Mouse (Mus musculus) CH12.LX (cell line): Measurements from ENCODE around the gene Vmn2r80. TPM values are rescaled to one million over a fixed set of nuclear protein-coding genes. Genes with fewer than 3 reads are reported as not detected.

Experiments used
- DNase-seq: peaks from one replicate; pipeline ENCODE4 v3.0.0-alpha.2; 2013; ENCODE audit errors: extremely low read depth
- H3K27ac ChIP-seq: 2 replicates; pipeline ENCODE4 v1.5.1; 2012; ENCODE audit warnings: low read depth, mild to moderate bottlenecking, control low read depth, moderate library complexity; ENCODE audit not compliant: insufficient read depth
- H3K27me3 ChIP-seq: replicated peaks from 2 replicates; pipeline ENCODE3; 2012; ENCODE audit warnings: inconsistent platforms
- H3K36me3 ChIP-seq, 2 experiments: replicated peaks in 1 of 2; 2 replicates each; pipeline versions ENCODE3 to v1.6.1; 2012; ENCODE audit warnings: inconsistent platforms in 1 of 2, low read length in 1 of 2, mild to moderate bottlenecking in 1 of 2, mixed read lengths in 1 of 2, moderate library complexity in 1 of 2; ENCODE audit not compliant: control insufficient read depth in 1 of 2, insufficient read depth in 1 of 2
- H3K4me1 ChIP-seq, 2 experiments: 2 replicates each; pipeline ENCODE4 v1.6.1; 2012; ENCODE audit warnings: inconsistent platforms in 1 of 2, moderate library complexity in 1 of 2; ENCODE audit not compliant: insufficient read depth in 2 of 2, control insufficient read depth in 1 of 2
- H3K4me2 ChIP-seq: 2 replicates; pipeline ENCODE4 v1.6.1; 2012; ENCODE audit warnings: low read depth, mild to moderate bottlenecking, control low read depth; ENCODE audit not compliant: poor library complexity, insufficient read depth, severe bottlenecking
- H3K4me3 ChIP-seq, 3 experiments: fragments of 150-350 bp in 1 of 3; sonication (generic) in 1 of 3; replicated peaks in 1 of 3; 2 replicates each; pipeline versions ENCODE3 to v1.5.1; 2011 to 2012; ENCODE audit warnings: low read depth in 2 of 3, low read length in 2 of 3, mild to moderate bottlenecking in 2 of 3, moderate library complexity in 2 of 3, control low read depth in 1 of 3, improper control_type of control experiment in 1 of 3, inconsistent platforms in 1 of 3, mixed read lengths in 1 of 3; ENCODE audit not compliant: poor library complexity in 1 of 3
- H3K79me2 ChIP-seq: replicated peaks from 2 replicates; pipeline ENCODE4 v1.6.1; 2012; ENCODE audit warnings: mild to moderate bottlenecking, moderate library complexity; ENCODE audit not compliant: control insufficient read depth, poor library complexity, insufficient read depth, severe bottlenecking; ENCODE audit errors: extremely low read depth
- H3K9ac ChIP-seq: 2 replicates; pipeline ENCODE4 v1.6.1; 2012; ENCODE audit warnings: low read depth, mild to moderate bottlenecking, control low read depth, moderate library complexity; ENCODE audit not compliant: insufficient read depth
- H3K9me3 ChIP-seq: replicated peaks from 2 replicates; pipeline ENCODE3; 2012; ENCODE audit warnings: low read length, inconsistent platforms, mixed read lengths
- BHLHE40 ChIP-seq: IDR thresholded peaks from 2 replicates; pipeline ENCODE4 v1.6.1; 2011; ENCODE audit warnings: mild to moderate bottlenecking, low read depth, low read length, improper control_type of control experiment
- ELF1 ChIP-seq: IDR thresholded peaks from 2 replicates; pipeline ENCODE4 v1.6.1; 2014; ENCODE audit warnings: low read depth, mild to moderate bottlenecking, inconsistent platforms, low read length, improper control_type of control experiment
- GABPA ChIP-seq: IDR thresholded peaks from 2 replicates; pipeline ENCODE4 v1.6.1; 2012; ENCODE audit warnings: low read depth, low read length, improper control_type of control experiment, inconsistent platforms; ENCODE audit not compliant: insufficient replicate concordance
- MAZ ChIP-seq: IDR thresholded peaks from 2 replicates; pipeline ENCODE4 v1.6.1; 2012; ENCODE audit warnings: low read depth, mild to moderate bottlenecking, inconsistent platforms, low read length, improper control_type of control experiment, moderate library complexity
- MXI1 ChIP-seq: IDR thresholded peaks from 2 replicates; pipeline ENCODE4 v1.6.1; 2011; ENCODE audit warnings: mild to moderate bottlenecking, low read depth, low read length, improper control_type of control experiment
- POLR2A ChIP-seq: IDR thresholded peaks from 2 replicates; pipeline ENCODE4 v1.6.1; 2011; ENCODE audit warnings: low read depth, mild to moderate bottlenecking, improper control_type of control experiment, low read length
- POLR2AphosphoS2 ChIP-seq: IDR thresholded peaks from 2 replicates; pipeline ENCODE4 v1.6.1; 2011; ENCODE audit warnings: low read depth, low read length, improper control_type of control experiment
- RAD21 ChIP-seq: IDR thresholded peaks from 2 replicates; pipeline ENCODE4 v1.6.1; 2011; ENCODE audit warnings: low read depth, mild to moderate bottlenecking, low read length, improper control_type of control experiment, moderate library complexity
- TCF12 ChIP-seq: IDR thresholded peaks from 2 replicates; pipeline ENCODE4 v1.6.1; 2014; ENCODE audit warnings: low read depth, mild to moderate bottlenecking, inconsistent platforms, low read length, improper control_type of control experiment
- UBTF ChIP-seq: IDR thresholded peaks from 2 replicates; pipeline ENCODE4 v1.6.1; 2012; ENCODE audit warnings: low read depth, mild to moderate bottlenecking, inconsistent platforms, low read length, improper control_type of control experiment, moderate library complexity
- USF2 ChIP-seq: conservative IDR thresholded peaks from 2 replicates; pipeline ENCODE4 v1.6.1; 2011; ENCODE audit warnings: low read depth, low read length, improper control_type of control experiment
- ZNF384 ChIP-seq: IDR thresholded peaks from 2 replicates; pipeline ENCODE4 v1.6.1; 2012; ENCODE audit warnings: low read depth, low read length, improper control_type of control experiment, inconsistent platforms
- dilution Hi-C: fragments of 300-500 bp; cut with MboI; formaldehyde crosslinking; loops from 2 replicates; pipeline ENCODE4 v1.14.3; 2020; ENCODE audit warnings: low sequenced_read_pairs; ENCODE audit not compliant: extremely low pct_unique_long_range_greater_than_20kb, extremely low pct_ligation_motif_present
- in situ Hi-C: fragments of 300-500 bp; cut with MboI; formaldehyde crosslinking; loops from 3 replicates; pipeline ENCODE4 v1.14.3; 2019; ENCODE audit warnings: low sequenced_read_pairs, low pct_ligation_motif_present, low pct_unique_long_range_greater_than_20kb, mixed read lengths
- polyA plus RNA-seq: library from polyadenylated mRNA; unstranded; fragments of >175 nt; gene quantifications from 2 replicates; pipeline ENCODE4 v1.2.1, GENCODE M21; 2012; ENCODE audit warnings: low read depth; ENCODE audit not compliant: insufficient read length
- total RNA-seq, 2 experiments: library from RNA; depleted of rRNA; stranded (reverse); fragments of 300-350 nt in 1 of 2; fragments of >200 nt in 1 of 2; gene quantifications; 2 replicates each; pipeline ENCODE4 v1.2.3; 2012 to 2014

Vmn2r80 gene
- total and polyA plus RNA-seq, 3 experiments: not detected

DNA sequence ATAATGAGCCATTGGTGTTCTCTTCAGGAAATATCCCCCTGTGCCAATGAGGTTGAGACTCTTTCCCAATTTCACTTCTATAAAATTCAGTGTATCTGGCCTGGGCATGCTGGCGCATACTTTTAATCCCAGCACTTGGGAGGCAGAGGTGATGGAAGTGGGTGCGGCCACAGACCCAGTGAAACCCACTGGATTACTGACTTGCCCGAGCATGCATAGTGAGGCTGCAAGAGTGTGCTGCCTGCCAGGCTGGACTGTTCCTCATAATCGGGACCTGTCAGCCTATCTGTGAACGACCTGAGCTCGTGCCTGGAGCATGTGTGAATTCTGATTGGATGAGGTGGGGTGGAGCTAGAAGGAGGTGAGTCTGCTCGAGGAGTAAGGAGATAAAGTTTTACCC lies 73.6 kb downstream of the Vmn2r80 start:
- Histone ChIP-seq H3K27ac (no peak overlapping the region), H3K4me1 (no peaks in the 10 kb centered on the region; a peak in 1 of 4 replicates), H3K9ac (no peak overlapping the region), H3K36me3 (no peaks in the 10 kb centered on the region), H3K4me3 (no peak overlapping the region), H3K27me3 (peaks cover 3% of the 10 kb centered on the region), H3K9me3 (no peaks in the 10 kb centered on the region), H3K79me2 (no peaks in the 10 kb centered on the region), H3K4me2 (no peak overlapping the region)
- TF ChIP-seq GABPA: no peak
- no peak for TF ChIP-seq ZNF384
- no peak for TF ChIP-seq RAD21
- TF ChIP-seq USF2: no peak
- TF ChIP-seq MAZ: no peak
- TF ChIP-seq BHLHE40: no peak
- TF ChIP-seq TCF12: no peak
- no peak for TF ChIP-seq POLR2AphosphoS2
- no peak for TF ChIP-seq POLR2A
- TF ChIP-seq UBTF: no peak
- no peak for TF ChIP-seq MXI1
- no peak for TF ChIP-seq ELF1
- no peak for DNase-seq
- in situ Hi-C loops (no loop called here), dilution Hi-C loops (no loop called here)

Other genes starting within 250 kb of the Vmn2r80 start
- not detected in 2 replicates for gene Olfr1354, start 235.6 kb upstream of the Vmn2r80 start, total RNA-seq (2012; rRNA removed)
- gene Olfr1354, start 235.6 kb upstream of the Vmn2r80 start, total RNA-seq (2014; rRNA removed): not detected in 2 replicates
- gene Olfr1354, start 235.6 kb upstream of the Vmn2r80 start, polyA plus RNA-seq: not detected in 2 replicates
- not detected in 2 replicates for gene Olfr8, start 198.1 kb upstream of the Vmn2r80 start, total RNA-seq (2012; rRNA removed)
- not detected in 2 replicates for gene Olfr8, start 198.1 kb upstream of the Vmn2r80 start, total RNA-seq (2014; rRNA removed)
- gene Olfr8, start 198.1 kb upstream of the Vmn2r80 start, polyA plus RNA-seq: not detected in 2 replicates
- gene Olfr1353, start 185.5 kb upstream of the Vmn2r80 start, total RNA-seq (2012; rRNA removed): not detected in 2 replicates
- gene Olfr1353, start 185.5 kb upstream of the Vmn2r80 start, total RNA-seq (2014; rRNA removed): not detected in 2 replicates
- not detected in 2 replicates for gene Olfr1353, start 185.5 kb upstream of the Vmn2r80 start, polyA plus RNA-seq
- not detected in 2 replicates for gene Olfr1352, start 167.7 kb upstream of the Vmn2r80 start, total RNA-seq (2012; rRNA removed)
- not detected in 2 replicates for gene Olfr1352, start 167.7 kb upstream of the Vmn2r80 start, total RNA-seq (2014; rRNA removed)
- gene Olfr1352, start 167.7 kb upstream of the Vmn2r80 start, polyA plus RNA-seq: not detected in 2 replicates
- gene Olfr1351, start 136.3 kb upstream of the Vmn2r80 start, total RNA-seq (2012; rRNA removed): not detected in 2 replicates
- gene Olfr1351, start 136.3 kb upstream of the Vmn2r80 start, total RNA-seq (2014; rRNA removed): not detected in 2 replicates
- gene Olfr1351, start 136.3 kb upstream of the Vmn2r80 start, polyA plus RNA-seq: not detected in 2 replicates
- not detected in 2 replicates for gene Olfr57, start 120.0 kb upstream of the Vmn2r80 start, total RNA-seq (2012; rRNA removed)
- gene Olfr57, start 120.0 kb upstream of the Vmn2r80 start, total RNA-seq (2014; rRNA removed): not detected in 2 replicates
- gene Olfr57, start 120.0 kb upstream of the Vmn2r80 start, polyA plus RNA-seq: not detected in 2 replicates
- 3.5 TPM in 2 replicates for gene 2610008E11Rik, start 51.2 kb upstream of the Vmn2r80 start, total RNA-seq (2012; rRNA removed)
- 3.0 and 3.8 TPM in 2 replicates for gene 2610008E11Rik, start 51.2 kb upstream of the Vmn2r80 start, total RNA-seq (2014; rRNA removed)
- gene 2610008E11Rik, start 51.2 kb upstream of the Vmn2r80 start, polyA plus RNA-seq: 2.2 and 2.3 TPM in 2 replicates
- gene Vmn2r81, start 98.9 kb downstream of the Vmn2r80 start, total RNA-seq (2012; rRNA removed): not detected in 2 replicates
- gene Vmn2r81, start 98.9 kb downstream of the Vmn2r80 start, total RNA-seq (2014; rRNA removed): not detected in 2 replicates
- gene Vmn2r81, start 98.9 kb downstream of the Vmn2r80 start, polyA plus RNA-seq: not detected in 2 replicates
- gene Vmn2r82, start 207.8 kb downstream of the Vmn2r80 start, total RNA-seq (2012; rRNA removed): not detected in 2 replicates
- not detected in 2 replicates for gene Vmn2r82, start 207.8 kb downstream of the Vmn2r80 start, total RNA-seq (2014; rRNA removed)
- not detected in 2 replicates for gene Vmn2r82, start 207.8 kb downstream of the Vmn2r80 start, polyA plus RNA-seq